Mouse (Mus musculus): ENCODE data around the gene Get4. TPM values are rescaled to one million over a fixed set of nuclear protein-coding genes. Genes with fewer than 3 reads are reported as not detected.

Get4 gene
- polyA plus RNA-seq, 1 experiment from 2014 or later: 124 TPM

- WGBS: 88% methylated on average over 12 of the region's 12 CpGs
- Histone ChIP-seq H3K9ac (ENCODE audit: low read depth, low read length) (no peak overlapping the region), H3K4me3 (ENCODE audit: low read length) (no peak overlapping the region), H3K4me2 (ENCODE audit: low read length) (no peak overlapping the region), H3K9me3 (ENCODE audit: control insufficient read depth, low read length) (no peaks in the 10 kb centered on the region), H3K4me1 (ENCODE audit: control insufficient read depth, insufficient read depth, low read depth, low read length) (no peaks in the 10 kb centered on the region), H3K27me3 (replicated peaks; ENCODE audit: control insufficient read depth, insufficient read depth, low read length) (no peaks in the 10 kb centered on the region), H3K36me3 (ENCODE audit: control insufficient read depth, insufficient read depth, low read length) (no peaks in the 10 kb centered on the region; the same call in 1 of the 2 replicates), H3K27ac (ENCODE audit: low read depth, low read length) (no peak overlapping the region)
- no peak for ATAC-seq
These were observed 63.0 kb downstream of the Get4 start for GRCm38 (mm10) chr5:139314941-139315642.

- WGBS: 78% methylated on average over 6 of the region's 6 CpGs
- Histone ChIP-seq H3K9ac (ENCODE audit: low read depth, low read length) (no peak overlapping the region), H3K4me3 (ENCODE audit: low read length) (no peak overlapping the region), H3K9me3 (ENCODE audit: control insufficient read depth, low read length) (no peaks in the 10 kb centered on the region), H3K27ac (ENCODE audit: low read depth, low read length) (no peak overlapping the region), H3K36me3 (ENCODE audit: control insufficient read depth, insufficient read depth, low read length) (no peaks in the 10 kb centered on the region; the same call in 1 of the 2 replicates), H3K4me2 (ENCODE audit: low read length) (no peak overlapping the region), H3K27me3 (replicated peaks; ENCODE audit: control insufficient read depth, insufficient read depth, low read length) (no peaks in the 10 kb centered on the region), H3K4me1 (ENCODE audit: control insufficient read depth, insufficient read depth, low read depth, low read length) (no peaks in the 10 kb centered on the region)
- ATAC-seq: no peak
These were observed 65.0 kb downstream of the Get4 start for GRCm38 (mm10) chr5:139316982-139317675.

GRCm38 (mm10) chr5:139317751-139318504 is 65.8 kb downstream of the Get4 start:
- Histone ChIP-seq H3K9me3 (ENCODE audit: control insufficient read depth, low read length) (no peaks in the 10 kb centered on the region), H3K4me1 (ENCODE audit: control insufficient read depth, insufficient read depth, low read depth, low read length) (no peaks in the 10 kb centered on the region), H3K27me3 (replicated peaks; ENCODE audit: control insufficient read depth, insufficient read depth, low read length) (no peaks in the 10 kb centered on the region), H3K4me3 (ENCODE audit: low read length) (no peak overlapping the region), H3K27ac (ENCODE audit: low read depth, low read length) (no peak overlapping the region), H3K4me2 (ENCODE audit: low read length) (no peak overlapping the region), H3K9ac (ENCODE audit: low read depth, low read length) (no peak overlapping the region), H3K36me3 (ENCODE audit: control insufficient read depth, insufficient read depth, low read length) (no peaks in the 10 kb centered on the region; the same call in 1 of the 2 replicates)
- 64% methylated on average over 21 of the region's 21 CpGs for WGBS
- ATAC-seq: no peak

Other genes starting within 250 kb of the Get4 start
- gene Prkar1b, start 102.3 kb upstream of the Get4 start, polyA plus RNA-seq (2015; fragmentation: Nextera tagmentation; extraction: Ambion mirVana): 332 and 333 TPM in 2 replicates
- gene Dnaaf5, start 102.1 kb upstream of the Get4 start, polyA plus RNA-seq (2015; fragmentation: Nextera tagmentation; extraction: Ambion mirVana): 2.6 and 5.1 TPM in 2 replicates
- gene Sun1, start 51.7 kb upstream of the Get4 start, polyA plus RNA-seq (2015; fragmentation: Nextera tagmentation; extraction: Ambion mirVana): 40.9 and 44.7 TPM in 2 replicates
- 57.5 and 66.5 TPM in 2 replicates for gene Adap1, start 73.3 kb downstream of the Get4 start, polyA plus RNA-seq (2015; fragmentation: Nextera tagmentation; extraction: Ambion mirVana)
- 95.1 and 98.6 TPM in 2 replicates for gene Cox19, start 99.1 kb downstream of the Get4 start, polyA plus RNA-seq (2015; fragmentation: Nextera tagmentation; extraction: Ambion mirVana)
- gene Cyp2w1, start 100.3 kb downstream of the Get4 start, polyA plus RNA-seq (2015; fragmentation: Nextera tagmentation; extraction: Ambion mirVana): not detected in 2 replicates
- gene Gpr146, start 125.4 kb downstream of the Get4 start, polyA plus RNA-seq (2015; fragmentation: Nextera tagmentation; extraction: Ambion mirVana): 3.1 and 4.0 TPM in 2 replicates
- gene C130050O18Rik, start 153.0 kb downstream of the Get4 start, polyA plus RNA-seq (2015; fragmentation: Nextera tagmentation; extraction: Ambion mirVana): 0.26 and 0.64 TPM in 2 replicates
- gene Gper1, start 170.8 kb downstream of the Get4 start, polyA plus RNA-seq (2015; fragmentation: Nextera tagmentation; extraction: Ambion mirVana): 7.8 and 9.4 TPM in 2 replicates
- gene 3110082I17Rik, start 208.2 kb downstream of the Get4 start, polyA plus RNA-seq (2015; fragmentation: Nextera tagmentation; extraction: Ambion mirVana): 18.4 and 20.3 TPM in 2 replicates
- gene Zfand2a, start 232.2 kb downstream of the Get4 start, polyA plus RNA-seq (2015; fragmentation: Nextera tagmentation; extraction: Ambion mirVana): 24.5 and 29.3 TPM in 2 replicates